9 mouse cellular contexts compared by ENCODE assay signal in genomic region chr1:160534571-160535335, GRCm38 (mm10).
A peak's percentile ranks its signal among the peaks of the same experiment; 100 is the strongest.
DNase-seq lines count a peak whose midpoint lies in the region; ATAC-seq lines count a peak whose summit lies in the region.
"Had no signal": no experiment of that assay in that cellular context is flagged by ENCODE, and none has a peak within 500 bp of the region (broad histone marks: within the 10 kb centered on the region; RNA-seq: fewer than 3 reads in every experiment).

No protein-coding gene starts in this region.

- no peak overlapping the region for H3K4me3 ChIP-seq in neural tube, embryonic 11.5 days (ENCODE audit: low read depth, low read length)
- H3K4me3 ChIP-seq: liver, embryonic 15.5 days had no signal

- H3K4me1 ChIP-seq in neural tube, embryonic 11.5 days (ENCODE audit: control insufficient read depth, insufficient read depth, low read length): no peaks in the 10 kb centered on the region
- H3K4me1 ChIP-seq: liver, embryonic 15.5 days had no signal

- ATAC-seq in neural tube, embryonic 11.5 days (ENCODE audit: insufficient read depth, low FRiP score, low TSS enrichment): peak; percentile 58
- ATAC-seq in CD4-positive, CD25-positive, alpha-beta regulatory T cell, adult 4 months: no peak

- no peaks in the 10 kb centered on the region for H3K27me3 ChIP-seq in neural tube, embryonic 11.5 days (ENCODE audit: control insufficient read depth, insufficient read depth, low read length)
- H3K27me3 ChIP-seq: liver, embryonic 15.5 days had no signal

- 79% methylated on average over 2 of the region's 2 CpGs for WGBS in neural tube, embryonic 11.5 days

- no peak overlapping the region for H3K9ac ChIP-seq in neural tube, embryonic 11.5 days (ENCODE audit: low read length)
- H3K9ac ChIP-seq: liver, embryonic 15.5 days had no signal

- no peaks in the 10 kb centered on the region for H3K9me3 ChIP-seq in neural tube, embryonic 11.5 days (ENCODE audit: control insufficient read depth, low read length)
- H3K9me3 ChIP-seq: liver, embryonic 15.5 days had no signal

- intact Hi-C loops in heart, postnatal 10 days (cut with DNase I): loop anchor here (10.0 kb wide), 1 partner anchor 120 kb away; no protein-coding TSS in a partner anchor
- intact Hi-C loops in left cerebral cortex, postnatal 14 days (cut with DNase I): no loop called here

- no peak overlapping the region for H3K4me2 ChIP-seq in neural tube, embryonic 11.5 days (ENCODE audit: low read depth)
- H3K4me2 ChIP-seq: liver, embryonic 15.5 days had no signal

- H3K27ac ChIP-seq in neural tube, embryonic 11.5 days (ENCODE audit: low read depth, low read length): no peak overlapping the region
- H3K27ac ChIP-seq: liver, embryonic 15.5 days had no signal

- H3K36me3 ChIP-seq in neural tube, embryonic 11.5 days (ENCODE audit: control insufficient read depth, insufficient read depth, low read length): no peaks in the 10 kb centered on the region
- H3K36me3 ChIP-seq: liver, embryonic 15.5 days had no signal

- no peak for DNase-seq in neural tube, embryonic 11.5 days (ENCODE audit: low spot score)
- DNase-seq in neural tube, embryonic 10.5 days (ENCODE audit: extremely low spot score, low spot score): no peak
- DNase-seq in heart, postnatal 10 days: peak; percentile 50 to 78
- DNase-seq in left cerebral cortex, postnatal 14 days (ENCODE audit: low spot score in 2 of 2): peak; percentile 51 to 61
- DNase-seq in gastrocnemius, postnatal 25 days: no peak
- no peak for DNase-seq in lung, postnatal 4 days
- no peak for DNase-seq in urinary bladder, postnatal 10 days (ENCODE audit: low spot score)

Comparison
In these comparisons a context has a peak if more than half of its experiments do, and no peak if none do; other contexts are left out.
1. DNase-seq: peak in heart, postnatal 10 days (2 of 2) and left cerebral cortex, postnatal 14 days (2 of 2); none in neural tube, embryonic 11.5 days (single experiment), neural tube, embryonic 10.5 days (single experiment), gastrocnemius, postnatal 25 days (single experiment), lung, postnatal 4 days (0 of 2) and urinary bladder, postnatal 10 days (single experiment).